Mouse (Mus musculus): ENCODE data around the gene Epsti1.
"Not testable (repeated sequence)": the region's sequence is repeated elsewhere in the genome, so short reads cannot be mapped to it uniquely, and the experiment has no call there.

Epsti1 gene

DNA sequence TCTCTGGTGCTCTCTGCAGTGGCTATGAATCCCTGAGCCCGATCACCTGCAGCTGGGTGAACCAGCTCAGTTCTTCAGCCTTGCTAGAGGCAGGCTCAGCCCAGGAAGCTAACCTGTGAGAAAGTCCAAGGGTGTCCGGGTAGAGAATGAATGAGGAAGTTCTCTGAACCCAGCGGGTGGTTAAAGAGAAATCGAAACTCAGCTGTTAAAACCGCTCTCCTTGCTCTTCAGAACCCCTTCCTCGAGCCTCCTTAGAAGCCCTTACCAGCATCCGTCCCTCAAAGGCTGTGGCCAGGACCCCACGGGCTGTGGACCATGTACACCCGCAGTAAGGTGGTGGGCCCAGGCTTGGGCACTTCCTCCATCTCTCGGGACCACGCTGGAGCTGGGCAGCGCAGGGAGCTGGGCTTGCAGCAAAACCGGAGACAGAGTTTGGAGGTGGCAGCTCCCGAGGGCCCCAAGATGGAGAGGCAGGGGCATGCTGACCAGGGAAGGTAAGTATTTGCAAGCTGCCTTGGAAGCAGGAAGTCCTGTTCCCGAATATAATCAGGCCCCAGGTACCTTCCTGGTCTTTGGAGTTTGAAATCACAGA, at the start of gene Epsti1:
TSS of gene Epsti1 (plus strand) at position 69 of the 592 bp plus-strand sequence.
- in situ Hi-C loops (cut with MboI, MseI) = no loop called here

GRCm38 (mm10) chr14:77859894-77860293, 44.1 kb upstream of the Epsti1 start:
- in situ Hi-C loops (cut with MboI, MseI) = loop anchor here in 1 of 2 experiments (25.0 kb wide), 1 partner anchor 1698 kb away; no protein-coding TSS in a partner anchor

GRCm38 (mm10) chr14:77860841-77861560, 43.0 kb upstream of the Epsti1 start:
- in situ Hi-C loops (cut with MboI, MseI) = loop anchor here in 1 of 2 experiments (25.0 kb wide), 1 partner anchor 1699 kb away; no protein-coding TSS in a partner anchor

GRCm38 (mm10) chr14:77864051-77864450, 40.0 kb upstream of the Epsti1 start:
- in situ Hi-C loops (cut with MboI, MseI) = loop anchor here in 1 of 2 experiments (25.0 kb wide), 1 partner anchor 1702 kb away; no protein-coding TSS in a partner anchor

- in situ Hi-C loops (cut with MboI, MseI) = loop anchor here in 1 of 2 experiments (25.0 kb wide), 1 partner anchor 1702 kb away; no protein-coding TSS in a partner anchor
Observed at GRCm38 (mm10) chr14:77864510-77864909, 39.5 kb upstream of the Epsti1 start.

DNA sequence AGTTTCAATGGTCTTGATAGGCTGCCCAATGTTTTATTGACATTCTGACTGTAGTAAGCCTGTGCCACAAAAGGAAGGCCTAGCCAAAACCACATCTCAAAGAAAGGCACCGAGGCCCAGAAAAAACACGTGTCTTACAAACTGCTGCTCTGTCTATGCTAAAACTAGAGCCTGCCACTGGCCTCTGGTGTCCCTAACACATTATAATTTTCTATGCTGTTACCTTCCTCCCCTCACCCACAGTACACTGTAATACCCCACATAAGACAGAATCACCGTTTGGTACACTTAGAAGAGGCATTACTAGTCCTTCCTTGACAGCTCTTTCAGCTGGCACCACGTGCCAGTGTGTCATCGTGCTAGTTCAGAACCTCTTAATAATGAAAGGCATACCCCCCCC, 36.4 kb upstream of the Epsti1 start:
- in situ Hi-C loops (cut with MboI, MseI) = loop anchor here in 1 of 2 experiments (25.0 kb wide), 1 partner anchor 1705 kb away; no protein-coding TSS in a partner anchor

DNA sequence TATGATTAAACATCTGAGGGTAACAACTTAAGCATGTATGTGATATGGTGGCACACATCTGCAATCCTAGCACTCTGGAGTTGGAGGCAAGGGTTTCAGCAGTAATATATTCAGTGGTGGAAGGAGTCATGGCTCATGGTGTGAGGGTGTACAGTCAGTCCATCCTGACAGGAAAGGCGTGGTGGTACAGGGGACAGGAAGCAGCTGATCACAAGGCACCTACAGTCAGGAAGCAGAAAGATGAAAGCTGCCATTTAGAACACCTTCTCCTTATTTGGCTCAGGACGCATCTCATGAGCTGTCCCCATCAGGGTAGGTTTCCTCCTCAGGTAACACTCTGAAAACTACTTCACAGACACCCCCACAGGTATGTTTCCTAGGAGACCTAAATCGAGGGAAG, 33.1 kb upstream of the Epsti1 start:
- in situ Hi-C loops (cut with MboI, MseI) = loop anchor here in 1 of 2 experiments (5.0 to 25.0 kb wide), 2 partner anchors 61 to 1709 kb away; no protein-coding TSS in a partner anchor

- in situ Hi-C loops (cut with MboI, MseI) = loop anchor here in 1 of 2 experiments (5.0 to 25.0 kb wide), 2 partner anchors 61 to 1709 kb away; no protein-coding TSS in a partner anchor
Observed at GRCm38 (mm10) chr14:77871380-77871975, 32.6 kb upstream of the Epsti1 start.

DNA sequence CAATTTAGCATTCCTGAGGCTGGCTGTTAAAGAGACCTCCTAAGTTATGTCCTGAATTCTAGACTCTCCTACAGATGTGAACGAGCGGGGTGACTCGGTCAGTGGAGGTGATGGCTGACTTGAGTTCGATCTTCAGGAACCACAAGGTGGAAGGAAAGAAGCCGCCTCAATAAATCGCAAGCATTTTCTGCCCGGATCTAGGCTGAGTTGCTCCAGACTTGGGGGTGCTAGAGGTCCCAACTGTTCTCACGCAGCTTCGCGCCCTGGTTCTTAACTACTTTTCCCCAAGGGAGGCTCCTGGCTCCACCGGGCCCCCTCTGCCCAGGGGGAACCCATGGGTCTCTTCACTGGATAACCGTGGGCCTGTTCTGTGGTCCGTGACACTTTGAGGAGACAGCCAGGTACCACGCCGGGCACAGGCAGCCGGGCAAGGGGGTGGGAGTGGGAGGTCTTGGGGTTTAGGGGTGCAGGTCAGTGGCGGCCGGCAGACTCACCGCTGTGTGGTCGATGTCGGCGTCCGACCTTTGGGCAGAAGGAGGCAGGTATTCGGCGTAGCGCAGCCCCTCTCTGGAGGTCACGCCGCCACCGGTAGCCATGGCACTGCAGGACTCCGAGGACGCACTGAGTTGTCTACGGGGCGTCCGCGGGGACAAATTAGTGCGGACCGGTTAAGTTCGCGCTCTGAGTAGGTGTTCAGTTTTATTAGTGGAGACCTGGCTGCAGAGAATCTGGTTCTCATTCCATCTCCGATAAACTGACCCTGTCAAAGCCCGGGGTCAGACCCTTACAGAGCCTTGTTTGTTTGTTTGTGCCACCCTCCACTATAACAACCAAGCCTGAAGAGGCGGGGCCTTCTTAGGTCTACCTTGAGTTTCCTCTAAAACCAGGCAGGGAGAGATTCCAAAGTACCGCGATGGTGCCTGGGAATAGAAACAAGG, 29.5 kb upstream of the Epsti1 start, which contains the start of gene Dnajc15:
TSS of gene Dnajc15 (minus strand) at position 822 of the 938 bp plus-strand sequence.
- in situ Hi-C loops (cut with MboI, MseI) = loop anchor here in 1 of 2 experiments (5.0 to 25.0 kb wide), 2 partner anchors 58 to 1712 kb away; no protein-coding TSS in a partner anchor

- in situ Hi-C loops (cut with MboI, MseI) = no loop called here
Observed at GRCm38 (mm10) chr14:77876199-77876598, 27.8 kb upstream of the Epsti1 start.

DNA sequence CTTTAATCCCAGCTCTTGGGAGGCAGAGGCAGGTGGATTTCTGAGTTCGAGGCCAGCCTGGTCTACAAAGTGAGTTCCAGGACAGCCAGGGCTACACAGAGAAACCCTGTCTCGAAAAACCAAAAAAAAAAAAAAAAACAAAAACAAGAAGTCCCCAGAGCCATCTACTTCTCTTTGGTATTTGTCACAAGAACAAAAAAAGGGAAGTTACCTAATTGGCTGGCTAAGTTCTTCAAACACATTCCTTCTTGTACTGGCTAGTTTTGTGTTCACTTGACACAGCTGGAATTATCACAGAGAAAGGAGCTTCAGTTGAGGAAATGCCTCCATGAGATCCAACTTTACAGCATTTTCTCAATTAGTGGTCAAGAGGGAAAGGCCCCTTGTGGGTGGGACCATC, 26.2 kb upstream of the Epsti1 start:
- in situ Hi-C loops (cut with MboI, MseI) = not testable (repeated sequence)

- in situ Hi-C loops (cut with MboI, MseI) = no loop called here
Observed at GRCm38 (mm10) chr14:77881998-77882397, 22.0 kb upstream of the Epsti1 start.

GRCm38 (mm10) chr14:77882669-77883068, 21.4 kb upstream of the Epsti1 start:
- in situ Hi-C loops (cut with MboI, MseI) = no loop called here

GRCm38 (mm10) chr14:77886376-77886775, 17.7 kb upstream of the Epsti1 start:
- in situ Hi-C loops (cut with MboI, MseI) = no loop called here

GRCm38 (mm10) chr14:77886941-77887340, 17.1 kb upstream of the Epsti1 start:
- in situ Hi-C loops (cut with MboI, MseI) = no loop called here

DNA sequence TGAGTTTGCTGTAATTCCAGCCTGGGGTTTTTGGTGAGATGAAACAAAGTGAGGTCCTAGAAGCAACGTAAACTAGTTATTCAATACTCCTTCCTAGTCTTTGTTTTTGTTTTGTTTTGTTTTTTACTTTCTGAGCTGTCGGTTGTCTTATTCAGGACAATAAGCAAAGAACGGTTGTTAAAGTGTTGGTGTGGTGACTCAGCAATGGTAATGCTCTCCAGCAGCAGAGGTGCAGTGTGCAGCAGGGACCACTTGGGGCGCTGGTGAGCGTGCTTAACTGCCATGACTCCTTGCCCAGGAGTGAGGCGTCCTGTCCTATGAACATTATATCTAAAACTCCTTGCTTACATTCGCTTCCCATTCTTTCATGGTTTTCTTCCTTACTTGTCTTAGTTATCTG, 14.1 kb upstream of the Epsti1 start:
- in situ Hi-C loops (cut with MboI, MseI) = no loop called here

DNA sequence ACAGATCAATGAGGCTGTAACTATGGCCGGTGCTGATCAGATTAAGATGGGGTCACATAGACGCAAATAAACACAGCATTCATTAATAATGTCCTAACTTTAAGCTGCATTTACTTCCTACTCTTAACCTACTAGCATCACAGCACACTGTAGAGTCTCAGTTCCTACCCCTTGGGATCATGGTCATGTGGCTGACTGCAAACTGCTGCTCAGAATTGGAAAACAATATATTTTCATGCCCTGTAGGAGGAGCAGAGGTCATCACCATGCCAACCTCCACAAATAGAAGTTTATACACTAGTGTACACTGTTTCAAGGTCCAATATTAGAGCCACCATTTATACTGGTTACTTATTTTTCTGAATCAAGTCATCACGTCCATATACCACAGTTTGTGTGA, 8.1 kb upstream of the Epsti1 start:
- in situ Hi-C loops (cut with MboI, MseI) = no loop called here

DNA sequence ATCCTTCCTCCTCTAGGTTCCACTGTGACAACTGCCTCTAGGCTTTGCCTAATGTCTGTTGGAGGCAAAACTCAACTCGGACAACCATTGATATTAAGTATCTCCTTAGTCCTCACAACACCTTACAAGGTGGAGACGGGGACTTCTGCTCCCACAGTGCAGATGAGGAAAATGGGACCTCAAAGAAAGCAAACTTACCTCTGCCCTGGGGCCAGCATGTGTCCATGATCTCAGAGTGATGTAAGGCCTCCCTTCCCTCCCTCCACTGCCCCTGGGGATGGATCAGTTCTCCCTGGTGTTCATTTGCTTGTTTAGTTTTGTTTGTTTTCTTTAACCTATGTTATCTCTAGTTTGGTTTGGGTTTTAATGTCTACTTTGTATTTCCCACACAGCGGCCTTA, 1.5 kb upstream of the Epsti1 start:
- in situ Hi-C loops (cut with MboI, MseI) = no loop called here

DNA sequence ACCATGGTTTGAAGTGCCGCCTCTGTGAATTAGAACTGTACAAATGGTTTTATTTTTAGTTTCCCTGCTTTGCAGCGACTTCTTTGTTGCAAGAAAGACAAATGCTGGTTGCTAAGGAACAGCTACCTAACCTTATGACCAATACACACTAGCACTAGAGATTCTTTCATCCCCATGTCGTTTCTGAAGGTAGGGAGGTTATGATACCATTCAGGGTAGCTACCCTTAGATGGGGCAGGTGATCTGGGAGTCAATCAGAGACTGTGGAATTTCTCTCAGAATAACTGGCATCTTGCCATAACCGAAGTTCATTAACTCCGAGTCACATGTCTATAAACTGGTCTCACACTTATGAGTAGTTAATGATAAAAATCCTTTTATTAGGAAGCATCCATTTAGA, 1.4 kb downstream of the Epsti1 start:
- in situ Hi-C loops (cut with MboI, MseI) = no loop called here

GRCm38 (mm10) chr14:77906586-77906985, 2.5 kb downstream of the Epsti1 start:
- in situ Hi-C loops (cut with MboI, MseI) = no loop called here

DNA sequence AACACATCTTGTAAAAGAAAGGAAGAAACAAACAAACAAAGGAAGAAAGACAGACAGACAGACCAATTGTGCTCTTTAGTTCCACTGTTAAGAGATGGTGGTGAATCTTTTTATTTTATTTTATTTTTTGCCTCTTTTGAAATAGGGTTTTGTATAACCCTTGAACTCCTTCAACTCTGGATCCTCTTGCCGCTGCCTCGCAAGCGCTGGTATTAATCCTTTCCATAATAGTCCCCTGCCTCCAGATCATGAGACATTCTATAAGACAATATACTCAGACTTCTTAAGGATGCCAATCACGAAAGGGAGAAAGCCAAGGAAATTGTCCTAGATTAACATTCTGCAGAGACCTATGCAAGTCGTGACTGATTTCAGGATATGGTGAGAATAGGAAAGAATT, 11.7 kb downstream of the Epsti1 start:
- in situ Hi-C loops (cut with MboI, MseI) = no loop called here

Data from T-helper 17 cell (primary cell).